Mouse (Mus musculus) kidney, adult 18-20 months (tissue): ENCODE measurements at regions not wholly inside any gene's neighbourhood (a gene's known extent, or its start where the extent isn't known, plus 50 kb on each side); places are given as distances from the start of the nearest gene placed in this dataset.

ENCODE experiments used
- DNase-seq: peaks from one replicate; pipeline ENCODE4 v3.0.0; 2021

GRCm38 (mm10) chr13:52019647-52020046 lies 173.2 kb downstream of the Gadd45g start:
- no peak for DNase-seq

- no peak for DNase-seq
Measured at GRCm38 (mm10) chr13:52021150-52021549, 174.7 kb downstream of the Gadd45g start.

GRCm38 (mm10) chr13:52021828-52022227 lies 175.3 kb downstream of the Gadd45g start:
- no peak for DNase-seq

GRCm38 (mm10) chr13:52022529-52022928 lies 176.1 kb downstream of the Gadd45g start:
- no peak for DNase-seq

GRCm38 (mm10) chr13:52024349-52024748 lies 177.9 kb downstream of the Gadd45g start:
- DNase-seq = peak; percentile 84

GRCm38 (mm10) chr13:52024832-52025481 lies 178.5 kb downstream of the Gadd45g start:
- DNase-seq = peak; percentile 49

GRCm38 (mm10) chr13:52025482-52025848 lies 179.0 kb downstream of the Gadd45g start:
- DNase-seq = no peak

GRCm38 (mm10) chr13:52026291-52026690 lies 179.8 kb downstream of the Gadd45g start:
- DNase-seq = no peak

- no peak for DNase-seq
Measured at GRCm38 (mm10) chr13:52029868-52030422, 183.5 kb downstream of the Gadd45g start.

- no peak for DNase-seq
Measured at GRCm38 (mm10) chr13:52031465-52031864, 185.0 kb downstream of the Gadd45g start.

- DNase-seq = no peak
Measured at GRCm38 (mm10) chr13:52035731-52036130, 189.3 kb downstream of the Gadd45g start.

GRCm38 (mm10) chr13:52036351-52036750 lies 189.9 kb downstream of the Gadd45g start:
- DNase-seq = no peak

GRCm38 (mm10) chr13:52037218-52037617 lies 190.7 kb downstream of the Gadd45g start:
- no peak for DNase-seq

- DNase-seq = peak; percentile 50
Measured at GRCm38 (mm10) chr13:52041467-52042421, 195.3 kb downstream of the Gadd45g start.

- DNase-seq = no peak
Measured at GRCm38 (mm10) chr13:52042867-52043266, 196.4 kb downstream of the Gadd45g start.

GRCm38 (mm10) chr13:52043916-52044315 lies 197.4 kb downstream of the Gadd45g start:
- no peak for DNase-seq

- DNase-seq = no peak
Measured at GRCm38 (mm10) chr13:52045349-52045748, 198.9 kb downstream of the Gadd45g start.

GRCm38 (mm10) chr13:52046020-52046419 lies 199.5 kb downstream of the Gadd45g start:
- no peak for DNase-seq

- no peak for DNase-seq
Measured at GRCm38 (mm10) chr13:52046700-52047099, 200.2 kb downstream of the Gadd45g start.

GRCm38 (mm10) chr13:52047937-52048336 lies 201.5 kb downstream of the Gadd45g start:
- DNase-seq = no peak

- DNase-seq = peak; percentile 43
Measured at GRCm38 (mm10) chr13:52048777-52049176, 202.3 kb downstream of the Gadd45g start.

- no peak for DNase-seq
Measured at GRCm38 (mm10) chr13:52049249-52049648, 202.8 kb downstream of the Gadd45g start.

- DNase-seq = no peak
Measured at GRCm38 (mm10) chr13:52055741-52056140, 209.3 kb downstream of the Gadd45g start.

GRCm38 (mm10) chr13:52057456-52057855 lies 211.0 kb downstream of the Gadd45g start:
- DNase-seq = peak; percentile 63
